Mouse (Mus musculus) midbrain, embryonic 16.5 days (tissue): ENCODE results near the gene Cs. TPM values are rescaled to one million over a fixed set of nuclear protein-coding genes. Genes with fewer than 3 reads are reported as not detected.

ENCODE experiments used
- ATAC-seq: fragments of 200-750 bp; cut with Nextera tagmentation; 2 replicates; pipeline ENCODE4 v1.8.0; 2017; ENCODE audit warnings: moderate TSS enrichment
- H3K27ac ChIP-seq: fragments of 300-500 bp; sonication (generic); 2 replicates; pipeline ENCODE4 v1.5.1; 2014; ENCODE audit warnings: mild to moderate bottlenecking, low read length, mixed read lengths
- H3K27me3 ChIP-seq: fragments of 300-500 bp; sonication (generic); 2 replicates; pipeline ENCODE4 v1.6.1; 2014; ENCODE audit warnings: low read depth, low read length, mixed read lengths; ENCODE audit not compliant: control insufficient read depth, insufficient read depth
- H3K36me3 ChIP-seq: fragments of 300-500 bp; sonication (generic); 2 replicates; pipeline ENCODE4 v1.6.1; 2014; ENCODE audit warnings: mild to moderate bottlenecking, low read length, moderate library complexity, mixed read lengths; ENCODE audit not compliant: control insufficient read depth, insufficient read depth
- H3K4me1 ChIP-seq: fragments of 300-500 bp; sonication (generic); 2 replicates; pipeline ENCODE4 v1.6.1; 2014; ENCODE audit warnings: mild to moderate bottlenecking, low read length, mixed read lengths; ENCODE audit not compliant: control insufficient read depth, insufficient read depth
- H3K4me2 ChIP-seq: fragments of 300-500 bp; sonication (generic); 2 replicates; pipeline ENCODE4 v1.6.1; 2014; ENCODE audit warnings: mild to moderate bottlenecking, low read length, mixed read lengths
- H3K4me3 ChIP-seq: fragments of 300-500 bp; sonication (generic); 2 replicates; pipeline ENCODE4 v1.5.1; 2014; ENCODE audit warnings: low read depth, mild to moderate bottlenecking, low read length, moderate library complexity, mixed read lengths
- H3K9ac ChIP-seq: fragments of 300-500 bp; sonication (generic); 2 replicates; pipeline ENCODE4 v1.6.1; 2014; ENCODE audit warnings: low read depth, low read length, mixed read lengths
- H3K9me3 ChIP-seq: fragments of 300-500 bp; sonication (generic); replicated peaks from 2 replicates; pipeline ENCODE4 v1.6.1; 2014; ENCODE audit warnings: mild to moderate bottlenecking, low read length, mixed read lengths; ENCODE audit not compliant: control insufficient read depth, poor library complexity, severe bottlenecking
- WGBS: fragments of 180-500 bp; shearing (Covaris S2); extraction: QIAGEN DNeasy Blood & Tissue Kit; methylation state at CpG from one replicate; pipeline ENCODE4 v1.1.7; 2014; 5-methylcytosine and 5-hydroxymethylcytosine counted together
- polyA plus RNA-seq: library from polyadenylated mRNA; unstranded; fragments of >200 nt; fragmentation: Nextera tagmentation; extraction: Ambion mirVana; gene quantifications from 2 replicates; pipeline ENCODE4 v1.2.1, GENCODE M21; 2015

Gene Cs
- polyA plus RNA-seq, 1 experiment from 2014 or later: 265 TPM

DNA sequence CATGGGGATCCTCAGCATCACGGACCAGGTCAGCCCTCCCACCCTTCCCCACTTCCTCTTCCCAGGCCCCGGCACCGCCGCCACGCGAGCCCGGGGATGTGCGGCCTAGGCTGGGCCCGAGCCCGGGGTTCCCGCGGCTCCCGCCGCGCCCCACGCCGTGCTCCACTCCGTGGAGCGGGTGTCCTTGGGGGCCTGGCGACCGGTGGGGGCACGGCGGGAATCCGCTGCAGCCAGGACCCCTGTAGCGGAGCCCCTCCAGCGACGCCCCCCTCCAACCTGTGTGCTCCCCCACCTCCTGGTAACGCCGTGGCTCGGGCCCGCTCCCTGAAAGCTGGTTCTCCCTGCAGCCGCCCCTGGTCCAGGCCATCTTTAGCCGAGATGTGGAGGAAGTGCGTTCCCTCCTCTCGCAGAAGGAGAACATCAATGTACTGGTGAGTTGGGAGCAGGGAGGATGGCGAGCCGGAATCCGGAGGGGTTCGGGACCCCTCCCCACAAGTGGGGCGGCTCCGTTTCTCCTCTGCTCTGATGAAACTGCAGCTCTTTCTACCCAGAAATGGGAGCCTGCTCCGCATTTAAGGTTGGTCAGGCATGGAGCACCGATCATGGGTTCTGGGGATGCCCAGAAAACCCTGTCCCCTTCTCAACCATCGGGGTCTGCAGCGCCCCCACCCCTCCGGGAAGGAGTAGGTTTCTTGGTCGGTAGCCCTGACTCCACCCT lies 39.8 kb downstream of the Cs start:
- Histone ChIP-seq H3K4me2 (peak overlapping the region; percentile 84), H3K27ac (peak overlapping the region; percentile 98), H3K27me3 (no peaks in the 10 kb centered on the region), H3K4me1 (peaks cover 22% of the 10 kb centered on the region), H3K9ac (peak overlapping the region; percentile 99), H3K9me3 (no peaks in the 10 kb centered on the region), H3K4me3 (peak overlapping the region; percentile 94), H3K36me3 (peaks cover 24% of the 10 kb centered on the region)
- ATAC-seq: peak; percentile 70
- WGBS: under 1% methylated on average over 34 of the region's 47 CpGs

- 0 out of 2 replicates have a peak, but pooled peaks have one; percentile 1 for ATAC-seq
- peak overlapping the region; percentile 99 for H3K9ac ChIP-seq
Measured at GRCm38 (mm10) chr10:128377940-128378448, 40.5 kb downstream of the Cs start.

DNA sequence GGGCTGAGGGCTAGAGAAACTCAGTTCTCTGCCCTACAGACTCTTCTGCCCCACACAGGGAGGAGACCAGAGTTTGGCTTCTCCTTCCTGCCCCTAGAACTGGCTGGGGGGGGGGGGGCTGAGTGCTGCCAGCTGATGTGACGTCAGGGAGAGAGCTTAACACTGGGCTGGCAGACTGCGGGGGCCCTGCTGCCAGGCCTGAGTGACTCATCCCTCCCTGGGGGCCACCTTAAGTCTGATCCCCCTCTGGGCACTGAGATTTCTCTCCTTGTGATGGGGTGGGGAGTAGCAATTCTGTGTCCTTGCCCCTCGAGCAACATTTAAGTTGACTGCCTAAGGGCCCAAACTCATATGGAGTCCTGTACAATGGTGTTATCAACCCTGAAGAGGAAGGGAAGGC lies 40.9 kb downstream of the Cs start:
- Histone ChIP-seq H3K27ac (peak overlapping the region; percentile 98), H3K27me3 (no peaks in the 10 kb centered on the region), H3K4me2 (peak overlapping the region; percentile 84), H3K4me1 (peaks cover 22% of the 10 kb centered on the region), H3K9ac (peak overlapping the region; percentile 99), H3K36me3 (peaks cover 34% of the 10 kb centered on the region), H3K4me3 (peak overlapping the region; percentile 94), H3K9me3 (no peaks in the 10 kb centered on the region)
- ATAC-seq: no peak
- WGBS: 48% methylated on average over 3 of the region's 3 CpGs

More at GRCm38 (mm10) chr10:128377940-128378448, 40.5 kb downstream of the Cs start:
- Histone ChIP-seq H3K4me2 (peak overlapping the region; percentile 84), H3K27ac (peak overlapping the region; percentile 98), H3K36me3 (peaks cover 30% of the 10 kb centered on the region), H3K4me3 (peak overlapping the region; percentile 94), H3K9me3 (no peaks in the 10 kb centered on the region), H3K4me1 (peaks cover 22% of the 10 kb centered on the region), H3K27me3 (no peaks in the 10 kb centered on the region)
- 56% methylated on average over 14 of the region's 14 CpGs for WGBS

DNA sequence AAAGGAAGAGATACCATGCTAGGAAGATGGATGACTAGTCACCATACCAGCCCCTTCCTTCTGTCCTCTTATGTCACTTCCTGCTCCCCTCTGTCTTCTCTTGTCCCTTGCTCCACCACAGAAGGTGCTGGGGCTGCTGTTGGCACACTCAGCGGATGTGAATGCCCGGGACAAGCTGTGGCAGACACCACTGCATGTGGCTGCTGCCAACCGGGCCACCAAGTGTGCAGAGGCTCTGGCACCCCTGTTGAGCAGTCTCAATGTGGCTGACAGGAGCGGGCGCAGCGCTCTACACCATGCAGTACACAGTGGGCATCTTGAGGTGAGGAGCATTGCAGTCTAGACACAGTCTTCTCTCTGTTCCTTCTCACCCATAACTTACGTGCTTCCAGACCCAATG lies 41.7 kb downstream of the Cs start:
- Histone ChIP-seq H3K4me2 (no peak overlapping the region), H3K36me3 (peaks cover 38% of the 10 kb centered on the region)
- WGBS: 94% methylated on average over 7 of the region's 7 CpGs

GRCm38 (mm10) chr10:128380565-128380964 lies 43.0 kb downstream of the Cs start:
- H3K27ac ChIP-seq: no peak overlapping the region
- WGBS: 86% methylated on average over 5 of the region's 5 CpGs
- H3K36me3 ChIP-seq: peaks cover 38% of the 10 kb centered on the region
- peaks cover 22% of the 10 kb centered on the region for H3K4me1 ChIP-seq
- H3K4me2 ChIP-seq: no peak overlapping the region
- no peak for ATAC-seq
- H3K9me3 ChIP-seq: no peaks in the 10 kb centered on the region
- H3K27me3 ChIP-seq: no peaks in the 10 kb centered on the region
- H3K4me3 ChIP-seq: no peak overlapping the region
- no peak overlapping the region for H3K9ac ChIP-seq

More for the DNA sequence above, 41.7 kb downstream of the Cs start:
- Histone ChIP-seq H3K4me3 (no peak overlapping the region), H3K9me3 (no peaks in the 10 kb centered on the region), H3K27ac (no peak overlapping the region), H3K27me3 (no peaks in the 10 kb centered on the region), H3K9ac (no peak overlapping the region), H3K4me1 (peaks cover 22% of the 10 kb centered on the region)
- no peak for ATAC-seq

- Histone ChIP-seq H3K9me3 (no peaks in the 10 kb centered on the region), H3K27ac (no peak overlapping the region), H3K4me3 (no peak overlapping the region), H3K36me3 (peaks cover 41% of the 10 kb centered on the region), H3K27me3 (no peaks in the 10 kb centered on the region), H3K9ac (no peak overlapping the region), H3K4me2 (no peak overlapping the region), H3K4me1 (peaks cover 15% of the 10 kb centered on the region)
- no peak for ATAC-seq
- 86% methylated on average over 8 of the region's 8 CpGs for WGBS
Measured at GRCm38 (mm10) chr10:128382482-128382881, 44.9 kb downstream of the Cs start.

- Histone ChIP-seq H3K27ac (no peak overlapping the region), H3K9me3 (no peaks in the 10 kb centered on the region), H3K36me3 (peaks cover 54% of the 10 kb centered on the region), H3K27me3 (no peaks in the 10 kb centered on the region), H3K9ac (no peak overlapping the region), H3K4me3 (no peak overlapping the region), H3K4me1 (no peaks in the 10 kb centered on the region), H3K4me2 (no peak overlapping the region)
- no peak for ATAC-seq
- 98% methylated on average over 7 of the region's 7 CpGs for WGBS
Measured at GRCm38 (mm10) chr10:128385902-128386301, 48.4 kb downstream of the Cs start.

DNA sequence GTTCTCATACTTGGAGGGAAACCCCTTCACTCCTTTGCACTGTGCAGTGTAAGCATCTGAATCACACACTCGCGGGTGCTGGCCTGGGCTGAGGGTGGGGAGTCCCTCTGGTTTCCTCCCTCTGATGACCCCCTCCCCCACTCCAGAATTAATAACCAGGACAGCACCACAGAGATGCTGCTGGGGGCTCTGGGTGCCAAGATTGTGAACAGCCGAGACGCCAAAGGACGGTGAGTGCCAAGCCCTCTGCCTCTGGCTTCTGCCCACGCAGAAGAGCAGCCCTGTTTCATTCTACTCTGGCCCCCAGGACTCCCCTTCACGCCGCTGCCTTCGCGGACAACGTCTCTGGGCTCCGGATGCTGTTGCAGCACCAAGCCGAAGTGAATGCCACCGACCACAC lies 51.4 kb downstream of the Cs start:
- H3K4me2 ChIP-seq: no peak overlapping the region
- ATAC-seq: no peak
- H3K27ac ChIP-seq: no peak overlapping the region
- no peaks in the 10 kb centered on the region for H3K9me3 ChIP-seq
- no peak overlapping the region for H3K9ac ChIP-seq
- H3K4me3 ChIP-seq: no peak overlapping the region
- H3K27me3 ChIP-seq: no peaks in the 10 kb centered on the region
- H3K4me1 ChIP-seq: no peaks in the 10 kb centered on the region
- 87% methylated on average over 14 of the region's 14 CpGs for WGBS
- H3K36me3 ChIP-seq: peaks cover 37% of the 10 kb centered on the region

DNA sequence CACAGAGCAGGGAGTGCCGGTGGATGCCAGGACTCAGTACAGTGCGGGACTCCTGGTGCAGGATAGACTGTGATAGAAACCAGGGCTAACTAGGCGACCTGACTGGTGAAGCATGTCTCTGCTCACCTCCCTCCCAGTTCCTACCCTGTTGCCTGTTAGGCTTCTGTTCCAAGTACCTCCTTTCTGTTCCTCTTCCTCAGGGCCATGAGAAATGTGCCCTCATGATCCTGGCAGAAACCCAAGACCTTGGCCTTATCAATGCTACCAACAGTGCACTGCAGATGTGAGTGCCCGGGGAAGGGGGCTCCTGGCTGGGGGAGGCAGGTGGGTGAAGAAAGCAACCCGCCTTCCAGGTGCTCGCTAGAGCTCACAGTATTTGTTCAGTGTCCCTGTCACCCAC lies 52.0 kb downstream of the Cs start:
- Histone ChIP-seq H3K36me3 (peaks cover 37% of the 10 kb centered on the region), H3K4me2 (no peak overlapping the region), H3K4me3 (no peak overlapping the region), H3K4me1 (no peaks in the 10 kb centered on the region), H3K27me3 (no peaks in the 10 kb centered on the region), H3K27ac (no peak overlapping the region), H3K9ac (no peak overlapping the region), H3K9me3 (no peaks in the 10 kb centered on the region)
- WGBS: 89% methylated on average over 6 of the region's 6 CpGs
- no peak for ATAC-seq
